Mouse (Mus musculus) kidney, postnatal 25 days (tissue): Measurements from ENCODE around the gene Cdc42ep1.

Experiments used
- DNase-seq, 2 experiments: peaks; one replicate each; pipeline ENCODE4 v3.0.0; 2021; ENCODE audit warnings: mixed read lengths in 2 of 2

Gene Cdc42ep1

GRCm38 (mm10) chr15:78878792-78879516 is 36.5 kb downstream of the Cdc42ep1 start:
- peak in 1 of 2 experiments; percentile 66 for DNase-seq

- peak; percentile 74 to 82 for DNase-seq
These were observed 38.0 kb downstream of the Cdc42ep1 start for GRCm38 (mm10) chr15:78880432-78880831.

GRCm38 (mm10) chr15:78881828-78882227 is 39.4 kb downstream of the Cdc42ep1 start:
- DNase-seq: no peak

GRCm38 (mm10) chr15:78889401-78889853 is 47.0 kb downstream of the Cdc42ep1 start:
- no peak for DNase-seq

GRCm38 (mm10) chr15:78892440-78892839 is 50.0 kb downstream of the Cdc42ep1 start:
- no peak for DNase-seq

- DNase-seq: no peak
These were observed 52.3 kb downstream of the Cdc42ep1 start for GRCm38 (mm10) chr15:78894726-78895125.

- no peak for DNase-seq
These were observed 53.3 kb downstream of the Cdc42ep1 start for GRCm38 (mm10) chr15:78895741-78896140.

GRCm38 (mm10) chr15:78896149-78896548 is 53.7 kb downstream of the Cdc42ep1 start:
- no peak for DNase-seq

GRCm38 (mm10) chr15:78897488-78897887 is 55.1 kb downstream of the Cdc42ep1 start:
- DNase-seq: peak in 1 of 2 experiments; percentile 43

- no peak for DNase-seq
These were observed 56.1 kb downstream of the Cdc42ep1 start for GRCm38 (mm10) chr15:78898507-78899001.

GRCm38 (mm10) chr15:78899409-78899739 is 57.0 kb downstream of the Cdc42ep1 start, which contains the start of gene Gm49510:
Gene Gm49510, plus strand, starts transcription at chr15:78899667.
- DNase-seq: no peak

GRCm38 (mm10) chr15:78899740-78900584 is 57.5 kb downstream of the Cdc42ep1 start, which contains the start of gene Sh3bp1:
Gene Sh3bp1, plus strand, starts transcription at chr15:78899768.
- peak; percentile 75 to 82 for DNase-seq
